Mouse (Mus musculus): Measurements from ENCODE around the gene B3galnt2. TPM values are rescaled to one million over a fixed set of nuclear protein-coding genes. Genes with fewer than 3 reads are reported as not detected.

B3galnt2 gene
- polyA plus RNA-seq, 1 experiment from 2014 or later = 9.7 TPM

- H3K9me3 ChIP-seq (ENCODE audit: low read length) = no peaks in the 10 kb centered on the region
- H3K36me3 ChIP-seq (replicated peaks; ENCODE audit: insufficient read depth, low read length) = no peaks in the 10 kb centered on the region
- WGBS (ENCODE audit: insufficient replicate concordance) = 55% methylated on average over 4 of the region's 4 CpGs
- no peak for DNase-seq
- H3K27me3 ChIP-seq (ENCODE audit: insufficient read depth, low read length) = no peaks in the 10 kb centered on the region
- H3K9ac ChIP-seq (replicated peaks) = no peak overlapping the region
- peaks cover 30% of the 10 kb centered on the region for H3K4me1 ChIP-seq (ENCODE audit: insufficient read depth)
- H3K4me3 ChIP-seq (ENCODE audit: low read depth, low read length) = no peak overlapping the region
- peak overlapping the region; percentile 38 for H3K4me2 ChIP-seq (ENCODE audit: low read depth, low read length)
- no peak for ATAC-seq
- TF ChIP-seq CTCF (IDR thresholded peaks at IDR 0.05; ENCODE audit: low read depth) (no peak), EP300 (IDR thresholded peaks at IDR 0.05; ENCODE audit: low read depth) (no peak)
- H3K27ac ChIP-seq (ENCODE audit: low read depth) = 0 out of 2 replicates have a peak overlapping the region, but pooled peaks have one; percentile 30
Observed at GRCm38 (mm10) chr13:13956686-13957085, 2.4 kb downstream of the B3galnt2 start.

- no peak for DNase-seq
- Histone ChIP-seq H3K27me3 (ENCODE audit: insufficient read depth, low read length) (no peaks in the 10 kb centered on the region), H3K9ac (replicated peaks) (no peak overlapping the region), H3K27ac (ENCODE audit: low read depth) (no peak overlapping the region), H3K4me2 (ENCODE audit: low read depth, low read length) (no peak overlapping the region), H3K4me3 (ENCODE audit: low read depth, low read length) (no peak overlapping the region), H3K4me1 (ENCODE audit: insufficient read depth) (peaks cover 24% of the 10 kb centered on the region), H3K9me3 (ENCODE audit: low read length) (no peaks in the 10 kb centered on the region), H3K36me3 (replicated peaks; ENCODE audit: insufficient read depth, low read length) (no peaks in the 10 kb centered on the region)
- no peak for ATAC-seq
- WGBS (ENCODE audit: insufficient replicate concordance) = 85% methylated on average over 4 of the region's 4 CpGs
- TF ChIP-seq CTCF (IDR thresholded peaks at IDR 0.05; ENCODE audit: low read depth) = no peak
- no peak for TF ChIP-seq EP300 (IDR thresholded peaks at IDR 0.05; ENCODE audit: low read depth)
Observed at GRCm38 (mm10) chr13:13960211-13960610, 5.9 kb downstream of the B3galnt2 start.

GRCm38 (mm10) chr13:13961046-13961445 lies 6.8 kb downstream of the B3galnt2 start:
- Histone ChIP-seq H3K9me3 (ENCODE audit: low read length) (no peaks in the 10 kb centered on the region), H3K27ac (ENCODE audit: low read depth) (no peak overlapping the region), H3K9ac (replicated peaks) (no peak overlapping the region), H3K4me1 (ENCODE audit: insufficient read depth) (peaks cover 24% of the 10 kb centered on the region), H3K4me2 (ENCODE audit: low read depth, low read length) (no peak overlapping the region), H3K27me3 (ENCODE audit: insufficient read depth, low read length) (no peaks in the 10 kb centered on the region), H3K4me3 (ENCODE audit: low read depth, low read length) (no peak overlapping the region), H3K36me3 (replicated peaks; ENCODE audit: insufficient read depth, low read length) (no peaks in the 10 kb centered on the region)
- no peak for DNase-seq
- TF ChIP-seq CTCF (IDR thresholded peaks at IDR 0.05; ENCODE audit: low read depth) (no peak), EP300 (IDR thresholded peaks at IDR 0.05; ENCODE audit: low read depth) (no peak)
- no peak for ATAC-seq
- WGBS (ENCODE audit: insufficient replicate concordance) = 73% methylated on average over 4 of the region's 4 CpGs

GRCm38 (mm10) chr13:13965388-13965964 lies 11.2 kb downstream of the B3galnt2 start:
- Histone ChIP-seq H3K4me1 (ENCODE audit: insufficient read depth) (peaks cover 7% of the 10 kb centered on the region; the same call in 1 of the 2 replicates), H3K27me3 (ENCODE audit: insufficient read depth, low read length) (no peaks in the 10 kb centered on the region), H3K9ac (replicated peaks) (no peak overlapping the region), H3K4me3 (ENCODE audit: low read depth, low read length) (no peak overlapping the region), H3K27ac (ENCODE audit: low read depth) (no peak overlapping the region), H3K36me3 (replicated peaks; ENCODE audit: insufficient read depth, low read length) (peaks cover 7% of the 10 kb centered on the region; the same call in 1 of the 2 replicates), H3K9me3 (ENCODE audit: low read length) (no peaks in the 10 kb centered on the region), H3K4me2 (ENCODE audit: low read depth, low read length) (no peak overlapping the region)
- no peak for DNase-seq
- WGBS (ENCODE audit: insufficient replicate concordance) = 80% methylated on average over 19 of the region's 19 CpGs
- ATAC-seq = no peak
- no peak for TF ChIP-seq CTCF (IDR thresholded peaks at IDR 0.05; ENCODE audit: low read depth)
- TF ChIP-seq EP300 (IDR thresholded peaks at IDR 0.05; ENCODE audit: low read depth) = no peak

GRCm38 (mm10) chr13:13966172-13966571 lies 11.9 kb downstream of the B3galnt2 start:
- 46% methylated on average over 4 of the region's 4 CpGs for WGBS (ENCODE audit: insufficient replicate concordance)
- Histone ChIP-seq H3K4me1 (ENCODE audit: insufficient read depth) (peaks cover 7% of the 10 kb centered on the region; the same call in 1 of the 2 replicates), H3K4me2 (ENCODE audit: low read depth, low read length) (no peak overlapping the region), H3K9ac (replicated peaks) (no peak overlapping the region), H3K9me3 (ENCODE audit: low read length) (no peaks in the 10 kb centered on the region), H3K36me3 (replicated peaks; ENCODE audit: insufficient read depth, low read length) (peaks cover 11% of the 10 kb centered on the region; the same call in 1 of the 2 replicates), H3K4me3 (ENCODE audit: low read depth, low read length) (no peak overlapping the region), H3K27ac (ENCODE audit: low read depth) (no peak overlapping the region), H3K27me3 (ENCODE audit: insufficient read depth, low read length) (no peaks in the 10 kb centered on the region)
- DNase-seq (no peak), ATAC-seq (no peak)
- TF ChIP-seq CTCF (IDR thresholded peaks at IDR 0.05; ENCODE audit: low read depth) (no peak), EP300 (IDR thresholded peaks at IDR 0.05; ENCODE audit: low read depth) (peak; percentile 79)

GRCm38 (mm10) chr13:13968629-13969111 lies 14.4 kb downstream of the B3galnt2 start:
- 0 out of 2 replicates have a peak overlapping the region, but pooled peaks have one; percentile 19 for H3K27ac ChIP-seq (ENCODE audit: low read depth)
- WGBS (ENCODE audit: insufficient replicate concordance) = 50% methylated on average over 4 of the region's 4 CpGs
- no peaks in the 10 kb centered on the region for H3K9me3 ChIP-seq (ENCODE audit: low read length)
- no peak for DNase-seq
- peak; percentile 96 for ATAC-seq
- TF ChIP-seq EP300 (IDR thresholded peaks at IDR 0.05; ENCODE audit: low read depth) (peak; percentile 31; the same call in 1 of the 2 replicates), CTCF (IDR thresholded peaks at IDR 0.05; ENCODE audit: low read depth) (no peak)
- H3K4me1 ChIP-seq (ENCODE audit: insufficient read depth) = peaks cover 7% of the 10 kb centered on the region; the same call in 1 of the 2 replicates
- H3K4me3 ChIP-seq (ENCODE audit: low read depth, low read length) = no peak overlapping the region
- peak overlapping the region; percentile 24; the same call in 1 of the 2 replicates for H3K4me2 ChIP-seq (ENCODE audit: low read depth, low read length)
- no peak overlapping the region for H3K9ac ChIP-seq (replicated peaks)
- H3K27me3 ChIP-seq (ENCODE audit: insufficient read depth, low read length) = no peaks in the 10 kb centered on the region
- peaks cover 13% of the 10 kb centered on the region; the same call in 1 of the 2 replicates for H3K36me3 ChIP-seq (replicated peaks; ENCODE audit: insufficient read depth, low read length)
